Mouse (Mus musculus) liver, embryonic 16.5 days (tissue): Measurements from ENCODE around the gene Kcnb1. TPM values are rescaled to one million over a fixed set of nuclear protein-coding genes. Genes with fewer than 3 reads are reported as not detected.

Experiments used
- ATAC-seq: fragments of 200-750 bp; cut with Nextera tagmentation; 2 replicates; pipeline ENCODE4 v1.8.0; 2017; ENCODE audit warnings: low read depth, mild to moderate bottlenecking, moderate number of reproducible peaks, moderate library complexity
- H3K27ac ChIP-seq: fragments of 300-500 bp; sonication (generic); 2 replicates; pipeline ENCODE4 v1.5.1; 2014; ENCODE audit warnings: mild to moderate bottlenecking, low read length
- H3K27me3 ChIP-seq: fragments of 300-500 bp; sonication (generic); 2 replicates; pipeline ENCODE4 v1.6.1; 2014; ENCODE audit warnings: low read depth, low read length, mixed read lengths; ENCODE audit not compliant: control insufficient read depth, insufficient read depth
- H3K36me3 ChIP-seq: fragments of 300-500 bp; sonication (generic); 2 replicates; pipeline ENCODE4 v1.6.1; 2014; ENCODE audit warnings: mild to moderate bottlenecking; ENCODE audit not compliant: control insufficient read depth, insufficient read depth
- H3K4me1 ChIP-seq: fragments of 300-500 bp; sonication (generic); 2 replicates; pipeline ENCODE4 v1.6.1; 2014; ENCODE audit warnings: low read depth, low read length, mixed read lengths; ENCODE audit not compliant: control insufficient read depth
- H3K4me2 ChIP-seq: fragments of 300-500 bp; sonication (generic); 2 replicates; pipeline ENCODE4 v1.6.1; 2014; ENCODE audit warnings: low read depth, low read length, mixed read lengths
- H3K4me3 ChIP-seq: fragments of 300-500 bp; sonication (generic); 2 replicates; pipeline ENCODE4 v1.5.1; 2014; ENCODE audit warnings: low read depth, mild to moderate bottlenecking, low read length
- H3K9ac ChIP-seq: fragments of 300-500 bp; sonication (generic); 2 replicates; pipeline ENCODE4 v1.6.1; 2014; ENCODE audit warnings: low read depth, low read length
- H3K9me3 ChIP-seq: fragments of 300-500 bp; sonication (generic); replicated peaks from 2 replicates; pipeline ENCODE4 v1.6.1; 2016; ENCODE audit warnings: low read length; ENCODE audit not compliant: control insufficient read depth
- whole genome bisulfite sequencing: fragments of 180-500 bp; shearing (Covaris S2); extraction: QIAGEN DNeasy Blood & Tissue Kit; methylation state at CpG from one replicate; pipeline ENCODE4 v1.1.7; 2014; ENCODE audit not compliant: insufficient replicate concordance; 5-methylcytosine and 5-hydroxymethylcytosine counted together
- polyA plus RNA-seq: library from polyadenylated mRNA; unstranded; fragments of >200 nt; fragmentation: Nextera tagmentation; extraction: Ambion mirVana; gene quantifications from 2 replicates; pipeline ENCODE4 v1.2.1, GENCODE M21; 2015

Gene Kcnb1
- polyA plus RNA-seq, 1 experiment from 2014 or later = 0.14 TPM

DNA sequence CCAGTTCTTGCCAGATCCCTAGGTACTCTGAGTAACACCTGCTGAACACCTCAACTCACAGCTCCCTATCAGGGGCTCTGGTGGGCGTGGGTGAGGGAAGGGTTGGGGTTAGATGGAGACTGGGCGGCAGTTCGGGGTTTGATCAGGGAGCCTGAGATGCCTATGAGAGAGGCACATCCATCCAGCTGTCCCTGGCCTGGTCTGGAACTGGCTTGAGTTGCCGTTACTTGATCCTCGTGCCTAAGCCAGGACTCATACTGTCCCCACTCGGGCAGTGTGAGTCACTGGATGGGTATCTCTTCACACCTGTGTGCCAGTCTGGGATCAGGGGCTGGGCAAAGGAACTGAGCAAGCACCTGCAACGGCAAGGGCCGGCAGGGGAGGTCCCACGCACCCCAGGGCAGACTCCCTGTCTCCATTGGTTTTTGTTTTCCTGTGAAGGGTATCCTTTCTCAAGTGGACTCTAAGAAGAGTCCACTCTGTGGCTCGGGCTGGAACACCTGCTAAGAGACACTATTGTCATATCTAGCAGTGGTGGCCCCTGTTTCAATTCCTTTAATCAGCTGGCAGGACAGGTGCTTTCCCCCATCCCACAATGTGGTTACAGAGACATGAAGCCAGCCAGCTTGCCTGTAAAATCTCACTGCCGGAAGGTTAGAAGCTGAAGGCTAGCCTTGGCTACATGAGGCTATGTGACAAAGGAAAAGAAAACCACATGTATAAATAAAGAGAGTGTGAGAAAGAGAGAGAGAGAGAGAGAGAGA, 112.6 kb downstream of the Kcnb1 start:
- no peak for ATAC-seq
- Histone ChIP-seq H3K27me3 (no peaks in the 10 kb centered on the region), H3K9me3 (no peaks in the 10 kb centered on the region), H3K4me2 (no peak overlapping the region), H3K9ac (no peak overlapping the region), H3K4me3 (no peak overlapping the region), H3K36me3 (no peaks in the 10 kb centered on the region), H3K27ac (no peak overlapping the region), H3K4me1 (no peaks in the 10 kb centered on the region; the same call in 1 of the 2 replicates)
- 68% methylated on average over 11 of the region's 11 CpGs for WGBS

DNA sequence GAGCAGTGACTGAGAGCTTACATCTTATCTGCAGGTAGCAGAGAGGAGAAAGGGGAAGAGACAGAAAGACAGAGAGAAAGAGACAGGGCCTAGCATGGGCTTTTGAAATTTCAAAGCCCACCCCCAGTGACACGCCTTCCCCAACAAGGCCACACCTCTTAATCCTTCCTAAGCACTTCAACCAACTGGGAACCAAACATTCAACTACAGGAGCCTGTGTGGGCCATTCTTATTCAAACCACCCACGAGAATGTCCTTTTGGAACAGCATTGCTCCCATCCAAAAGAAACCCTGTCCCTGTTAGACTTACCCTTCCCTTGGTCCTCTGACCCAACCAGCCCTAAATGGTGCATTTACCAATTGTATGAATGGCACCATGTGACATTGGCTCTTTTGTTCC, 113.2 kb downstream of the Kcnb1 start:
- no peak overlapping the region for H3K9ac ChIP-seq
- no peak overlapping the region for H3K4me2 ChIP-seq
- H3K27ac ChIP-seq = no peak overlapping the region
- 41% methylated on average over 2 of the region's 2 CpGs for WGBS
- ATAC-seq = no peak
- H3K27me3 ChIP-seq = no peaks in the 10 kb centered on the region
- no peaks in the 10 kb centered on the region for H3K36me3 ChIP-seq
- H3K9me3 ChIP-seq = no peaks in the 10 kb centered on the region
- H3K4me1 ChIP-seq = peaks cover 4% of the 10 kb centered on the region; the same call in 1 of the 2 replicates
- H3K4me3 ChIP-seq = no peak overlapping the region

DNA sequence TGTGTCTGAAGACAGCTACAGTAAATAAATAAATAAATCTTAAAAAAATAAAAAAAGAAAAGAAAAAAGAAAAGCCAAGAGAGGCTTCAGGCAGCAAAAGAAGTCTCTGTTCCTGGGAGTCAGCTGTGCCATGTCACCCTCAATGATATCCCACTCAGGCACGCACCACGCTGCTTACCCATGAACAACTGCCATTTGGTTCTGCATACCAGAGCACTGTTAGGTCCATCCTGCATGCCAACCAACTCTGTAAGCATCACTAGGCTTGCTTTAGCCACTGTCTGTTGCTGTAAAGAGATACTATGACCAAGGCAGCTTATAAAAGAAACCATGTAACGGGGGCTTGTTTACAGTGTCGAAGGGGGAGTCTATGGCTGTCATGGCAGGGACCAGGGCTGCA, 113.6 kb downstream of the Kcnb1 start:
- 80% methylated on average over 4 of the region's 4 CpGs for WGBS
- Histone ChIP-seq H3K4me3 (no peak overlapping the region), H3K9me3 (no peaks in the 10 kb centered on the region), H3K9ac (no peak overlapping the region), H3K4me1 (peaks cover 8% of the 10 kb centered on the region), H3K4me2 (no peak overlapping the region), H3K27ac (no peak overlapping the region), H3K36me3 (no peaks in the 10 kb centered on the region), H3K27me3 (no peaks in the 10 kb centered on the region)
- no peak for ATAC-seq

DNA sequence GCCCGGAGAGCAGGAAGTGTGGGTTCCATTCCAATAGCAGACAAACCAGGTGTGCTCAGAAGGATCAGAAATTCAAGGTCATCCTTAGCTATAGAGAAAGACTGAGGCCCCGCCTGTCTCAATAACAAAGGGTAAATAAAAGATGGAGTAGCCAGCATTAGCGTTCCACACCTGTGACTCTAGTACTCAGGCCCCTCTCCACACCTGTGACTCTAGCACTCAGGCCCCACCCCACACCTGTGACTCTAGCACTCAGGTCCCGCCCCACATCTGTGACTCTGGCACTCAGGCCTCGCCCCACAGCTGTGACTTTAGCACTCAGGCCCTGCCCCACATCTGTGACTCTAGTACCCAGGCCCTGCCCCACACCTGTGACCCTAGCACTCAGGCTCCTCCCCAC, 115.4 kb downstream of the Kcnb1 start:
- ATAC-seq = no peak
- no peak overlapping the region for H3K4me2 ChIP-seq
- H3K9ac ChIP-seq = no peak overlapping the region
- peaks cover 12% of the 10 kb centered on the region for H3K4me1 ChIP-seq
- H3K27ac ChIP-seq = no peak overlapping the region
- 76% methylated on average over 5 of the region's 5 CpGs for WGBS
- H3K9me3 ChIP-seq = no peaks in the 10 kb centered on the region
- H3K36me3 ChIP-seq = no peaks in the 10 kb centered on the region
- H3K4me3 ChIP-seq = no peak overlapping the region
- no peaks in the 10 kb centered on the region for H3K27me3 ChIP-seq

DNA sequence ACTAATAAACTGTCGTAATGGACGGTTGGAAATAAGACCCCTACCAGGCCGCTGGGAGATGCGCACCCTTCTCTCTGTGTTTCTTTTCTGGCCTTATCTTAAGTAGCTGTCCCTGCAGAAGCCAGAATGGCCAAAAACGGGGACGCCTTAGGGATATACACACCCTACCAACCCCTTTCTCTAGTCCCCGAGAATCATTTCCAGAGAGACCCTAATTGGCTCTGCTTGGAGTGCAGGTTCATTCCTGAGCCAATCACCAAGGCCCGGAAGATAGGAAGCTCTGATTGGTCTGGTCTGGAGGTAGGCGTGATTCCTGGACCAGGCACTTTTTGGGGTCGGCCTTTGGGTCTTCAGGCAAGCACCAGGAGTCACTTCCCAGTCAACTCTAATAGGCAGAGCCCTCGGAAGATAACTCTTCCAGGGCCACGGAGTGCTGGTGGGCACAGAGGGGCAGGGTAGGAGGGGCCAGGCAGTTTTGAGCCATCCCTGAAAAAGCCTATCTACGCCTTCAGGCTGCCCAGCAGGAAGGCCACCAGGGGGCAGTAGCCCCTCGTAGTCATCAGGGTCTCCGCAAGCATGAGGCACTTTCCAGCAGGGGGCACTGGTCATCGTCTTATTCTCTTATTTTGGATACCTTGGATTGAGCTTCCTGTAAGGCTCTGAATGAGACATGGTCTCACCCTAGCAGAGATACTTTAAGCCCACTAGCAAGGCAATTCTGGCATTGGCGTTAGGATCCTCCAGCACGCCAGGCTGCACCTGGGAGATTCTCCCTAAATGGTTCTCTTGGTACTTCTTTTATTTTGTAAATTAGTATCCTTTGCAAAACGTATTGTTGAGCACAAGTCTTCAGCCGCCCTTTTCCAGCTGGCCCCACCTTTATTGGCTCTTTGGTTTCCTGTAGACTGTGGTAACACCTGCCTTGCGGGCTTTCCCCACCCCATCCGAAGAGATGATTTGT, 118.0 kb downstream of the Kcnb1 start:
- Histone ChIP-seq H3K4me1 (peaks cover 12% of the 10 kb centered on the region), H3K27me3 (no peaks in the 10 kb centered on the region), H3K4me3 (peak overlapping the region; percentile 54), H3K36me3 (no peaks in the 10 kb centered on the region), H3K9me3 (no peaks in the 10 kb centered on the region), H3K27ac (0 out of 2 replicates have a peak overlapping the region, but pooled peaks have one; percentile 14), H3K4me2 (peak overlapping the region; percentile 72), H3K9ac (peak overlapping the region; percentile 40)
- 8% methylated on average over 22 of the region's 22 CpGs for WGBS
- peak; percentile 92 for ATAC-seq

DNA sequence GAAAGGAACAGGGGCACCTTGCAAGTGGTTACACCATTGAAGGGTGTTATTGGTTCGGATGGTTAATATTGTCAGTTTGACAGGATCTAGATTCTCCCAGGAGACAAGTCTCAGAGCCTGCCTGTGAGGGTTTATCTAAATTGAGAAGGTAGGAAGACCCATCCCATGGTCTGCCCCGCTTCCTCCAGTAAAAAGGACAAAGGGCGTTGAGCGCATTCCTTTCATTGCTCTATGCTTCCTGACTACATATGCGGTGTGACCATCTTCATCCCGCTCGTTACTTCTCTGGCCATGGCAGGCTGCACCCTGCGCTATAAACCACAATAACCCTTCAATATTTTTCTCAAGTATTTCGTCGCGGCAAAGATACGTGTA, 118.7 kb downstream of the Kcnb1 start:
- Histone ChIP-seq H3K27ac (0 out of 2 replicates have a peak overlapping the region, but pooled peaks have one; percentile 14), H3K9me3 (no peaks in the 10 kb centered on the region), H3K4me2 (peak overlapping the region; percentile 72), H3K9ac (peak overlapping the region; percentile 40; the same call in 1 of the 2 replicates), H3K27me3 (no peaks in the 10 kb centered on the region), H3K4me1 (peaks cover 12% of the 10 kb centered on the region), H3K4me3 (peak overlapping the region; percentile 54), H3K36me3 (no peaks in the 10 kb centered on the region)
- WGBS = 18% methylated on average over 12 of the region's 12 CpGs
- ATAC-seq = no peak

DNA sequence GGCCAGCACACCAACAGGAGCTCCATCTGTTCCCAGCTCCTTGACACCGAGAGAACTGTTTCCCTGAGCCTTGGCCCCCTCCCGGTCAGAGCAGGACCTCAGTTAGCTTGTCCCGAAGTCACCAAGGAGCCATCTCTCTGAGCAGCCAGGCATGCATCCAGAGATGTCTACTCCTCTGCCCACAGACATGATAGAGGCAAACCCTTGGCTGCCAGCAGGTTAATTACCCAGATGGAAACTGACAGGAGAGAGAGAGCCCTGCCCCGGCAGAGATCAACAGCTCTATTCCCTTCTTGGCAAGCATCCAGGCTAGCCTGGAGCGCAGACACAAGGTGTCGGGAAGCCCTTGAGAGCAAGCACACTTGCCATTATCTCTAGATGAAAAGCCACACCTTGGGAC, 119.6 kb downstream of the Kcnb1 start:
- WGBS = 66% methylated on average over 6 of the region's 6 CpGs

DNA sequence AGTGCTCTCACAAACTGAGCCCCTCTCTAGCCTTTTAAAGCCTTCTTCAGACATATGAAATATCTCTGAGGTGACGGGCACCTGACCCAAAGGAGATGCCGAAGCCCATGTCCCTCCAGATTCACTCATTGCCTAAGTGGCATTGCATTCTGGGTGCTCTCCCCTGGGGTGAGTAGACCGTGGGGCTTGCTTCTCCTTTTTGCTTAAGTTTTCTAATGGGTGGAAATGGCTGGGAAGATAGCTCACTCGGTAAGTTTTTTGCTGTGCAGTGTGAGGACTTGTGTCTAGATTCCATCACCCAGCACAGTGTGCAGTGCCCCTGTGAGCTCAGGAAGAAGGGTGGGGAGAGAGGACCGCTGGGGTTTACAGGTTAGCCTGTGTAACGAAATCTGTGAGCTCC, 122.4 kb downstream of the Kcnb1 start:
- no peak for ATAC-seq
- H3K27me3 ChIP-seq = no peaks in the 10 kb centered on the region
- no peak overlapping the region for H3K27ac ChIP-seq
- H3K36me3 ChIP-seq = peaks cover 16% of the 10 kb centered on the region
- no peak overlapping the region for H3K9ac ChIP-seq
- H3K4me2 ChIP-seq = no peak overlapping the region
- no peaks in the 10 kb centered on the region for H3K9me3 ChIP-seq
- H3K4me1 ChIP-seq = peaks cover 26% of the 10 kb centered on the region
- WGBS = 27% methylated on average over 6 of the region's 6 CpGs
- H3K4me3 ChIP-seq = no peak overlapping the region

More for the DNA sequence above, 119.6 kb downstream of the Kcnb1 start:
- ATAC-seq = no peak
- H3K9ac ChIP-seq = no peak overlapping the region
- H3K9me3 ChIP-seq = no peaks in the 10 kb centered on the region
- peaks cover 18% of the 10 kb centered on the region for H3K4me1 ChIP-seq
- H3K4me3 ChIP-seq = no peak overlapping the region
- peaks cover 8% of the 10 kb centered on the region for H3K36me3 ChIP-seq
- H3K4me2 ChIP-seq = no peak overlapping the region
- H3K27ac ChIP-seq = no peak overlapping the region
- no peaks in the 10 kb centered on the region for H3K27me3 ChIP-seq
